Mouse (Mus musculus) 3T3-L1 (cell line): ENCODE measurements at regions not wholly inside any gene's neighbourhood (a gene's known extent, or its start where the extent isn't known, plus 50 kb on each side); places are given as distances from the start of the nearest gene placed in this dataset.

ENCODE experiments used
- DNase-seq: peaks from one replicate; pipeline ENCODE4 v3.0.0-alpha.2; 2015; ENCODE audit warnings: low read depth, low spot score

GRCm38 (mm10) chr13:51930301-51930747 lies 83.8 kb downstream of the Gadd45g start:
- DNase-seq, result no peak

- no peak for DNase-seq
Measured at GRCm38 (mm10) chr13:51930931-51931330, 84.5 kb downstream of the Gadd45g start.

DNA sequence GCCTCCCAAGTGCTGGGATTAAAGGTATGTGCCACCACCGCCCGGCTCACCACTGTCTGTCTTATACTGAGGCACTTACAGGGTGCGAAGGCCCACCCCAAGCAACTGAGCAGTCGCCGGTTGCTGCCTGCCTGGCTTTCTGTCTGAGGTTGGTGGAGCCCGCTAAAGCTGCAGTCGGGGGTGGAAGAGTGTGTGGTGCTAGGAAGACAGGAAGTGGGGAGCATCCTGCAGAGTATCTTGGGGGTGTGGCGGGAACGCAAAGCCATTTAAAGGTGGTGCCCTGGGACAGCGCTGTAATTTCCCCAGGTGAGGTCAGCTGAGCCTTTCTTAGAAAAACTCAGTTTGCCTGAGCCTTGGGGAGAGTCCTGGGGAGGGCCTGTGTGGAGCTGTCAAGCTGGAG lies 89.3 kb downstream of the Gadd45g start:
- no peak for DNase-seq

- DNase-seq, result no peak
Measured at GRCm38 (mm10) chr13:51936441-51936840, 90.0 kb downstream of the Gadd45g start.

- no peak for DNase-seq
Measured at GRCm38 (mm10) chr13:51937898-51938297, 91.4 kb downstream of the Gadd45g start.

DNA sequence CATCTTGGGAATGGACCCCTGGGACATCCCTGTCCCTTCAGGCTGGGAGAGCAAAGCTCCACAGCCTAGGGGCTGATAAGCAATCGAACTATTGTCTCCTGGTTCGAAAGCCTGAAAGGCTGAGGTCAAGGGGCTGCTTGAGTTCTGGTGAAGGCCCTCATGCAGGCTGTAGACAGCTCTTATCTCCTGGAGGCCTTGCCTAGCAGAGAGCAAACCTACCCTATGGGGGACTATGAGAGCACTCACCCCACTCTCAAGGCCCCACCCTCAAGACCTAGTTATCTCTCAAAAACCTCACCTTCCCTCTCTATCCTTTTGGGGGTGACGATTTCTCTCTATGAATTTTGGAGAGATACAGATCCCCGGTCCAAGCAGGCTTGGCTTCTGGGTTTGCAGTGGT lies 92.8 kb downstream of the Gadd45g start:
- no peak for DNase-seq

DNA sequence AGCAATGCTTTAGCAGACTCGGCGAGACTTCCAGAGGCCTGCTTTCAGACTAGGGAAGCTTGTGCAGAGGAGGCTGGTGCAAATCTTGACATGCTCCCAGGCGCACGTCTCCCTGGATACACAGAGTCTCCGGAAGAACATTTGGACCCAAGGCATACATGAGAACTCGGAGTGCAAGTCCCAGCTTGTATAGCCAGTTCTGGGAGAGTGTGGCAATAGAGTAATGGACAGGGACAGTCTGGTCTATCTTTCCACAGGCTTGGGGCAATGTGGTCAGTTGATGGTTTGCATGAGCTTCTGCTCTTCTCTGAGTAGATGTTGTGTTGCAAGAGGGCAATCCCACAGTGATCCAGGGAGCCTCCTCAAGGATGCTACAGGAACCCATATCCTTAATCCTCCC lies 93.2 kb downstream of the Gadd45g start:
- DNase-seq, result no peak

DNA sequence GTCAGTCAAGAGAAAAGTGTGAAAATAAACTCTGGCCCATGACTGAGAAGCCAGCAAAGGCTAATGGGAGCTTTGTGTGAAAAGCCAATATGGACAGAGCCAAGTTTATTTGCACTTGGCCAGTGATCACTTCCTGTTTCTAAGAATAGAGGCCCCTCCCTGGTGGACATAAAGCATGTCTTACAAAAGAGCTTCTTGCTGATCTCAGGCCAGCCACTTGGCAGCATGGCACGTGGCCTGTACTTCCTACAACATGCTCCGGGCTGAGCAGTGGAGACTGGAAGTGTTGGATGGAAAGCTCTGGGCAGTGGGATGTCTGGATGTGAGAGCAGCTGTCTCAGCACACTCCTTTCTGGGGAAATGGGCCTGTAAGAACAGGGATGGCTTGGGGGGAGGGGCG lies 99.7 kb downstream of the Gadd45g start:
- DNase-seq, result peak; percentile 71

DNA sequence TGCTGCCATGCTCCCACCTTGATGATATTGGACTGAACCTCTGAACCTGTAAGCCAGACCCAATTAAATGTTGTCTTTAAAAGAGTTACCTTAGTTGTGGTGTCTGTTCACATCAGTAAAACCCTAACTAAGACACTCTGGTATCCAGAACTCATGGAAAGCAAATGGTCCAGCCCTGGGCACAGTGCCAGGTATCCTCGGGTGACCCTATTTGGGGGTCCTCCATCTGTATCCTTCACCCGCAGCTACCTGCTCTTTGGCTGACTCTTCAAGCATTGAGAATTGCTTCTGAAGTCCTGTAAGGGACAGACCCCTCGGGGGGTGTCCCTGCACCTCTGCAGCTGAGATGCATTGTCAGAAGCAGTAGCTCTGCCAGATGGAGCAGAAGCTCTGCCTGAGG lies 102.4 kb downstream of the Gadd45g start:
- DNase-seq, result no peak

GRCm38 (mm10) chr13:51951506-51952038 lies 105.1 kb downstream of the Gadd45g start:
- no peak for DNase-seq

GRCm38 (mm10) chr13:51953084-51953483 lies 106.6 kb downstream of the Gadd45g start:
- DNase-seq, result no peak

- no peak for DNase-seq
Measured at GRCm38 (mm10) chr13:51953569-51953968, 107.1 kb downstream of the Gadd45g start.

GRCm38 (mm10) chr13:51957101-51957500 lies 110.6 kb downstream of the Gadd45g start:
- no peak for DNase-seq

GRCm38 (mm10) chr13:51959591-51959990 lies 113.1 kb downstream of the Gadd45g start:
- DNase-seq, result no peak

DNA sequence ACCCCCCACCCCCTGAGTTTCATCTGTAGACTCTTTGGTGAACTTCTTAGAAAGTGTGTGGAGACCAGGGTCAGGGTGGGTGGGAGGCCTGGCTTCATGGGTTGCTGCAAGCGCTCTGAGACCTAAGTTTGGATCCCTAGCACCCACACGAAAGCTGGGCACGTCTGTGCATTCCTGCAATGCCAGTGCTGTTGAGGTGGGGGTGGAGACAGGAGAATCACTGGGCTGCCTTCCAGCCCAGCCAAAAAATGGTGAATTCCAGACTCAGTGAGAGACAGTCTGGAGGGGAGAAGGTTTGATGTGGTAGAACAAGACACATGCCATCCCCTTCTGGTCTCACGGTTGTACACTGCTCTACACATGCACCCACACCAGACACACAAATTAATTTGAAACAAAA lies 113.8 kb downstream of the Gadd45g start:
- DNase-seq, result peak; percentile 39

GRCm38 (mm10) chr13:51962191-51962611 lies 115.7 kb downstream of the Gadd45g start:
- DNase-seq, result peak; percentile 27

- DNase-seq, result peak; percentile 92
Measured at GRCm38 (mm10) chr13:51962676-51963075, 116.2 kb downstream of the Gadd45g start.

DNA sequence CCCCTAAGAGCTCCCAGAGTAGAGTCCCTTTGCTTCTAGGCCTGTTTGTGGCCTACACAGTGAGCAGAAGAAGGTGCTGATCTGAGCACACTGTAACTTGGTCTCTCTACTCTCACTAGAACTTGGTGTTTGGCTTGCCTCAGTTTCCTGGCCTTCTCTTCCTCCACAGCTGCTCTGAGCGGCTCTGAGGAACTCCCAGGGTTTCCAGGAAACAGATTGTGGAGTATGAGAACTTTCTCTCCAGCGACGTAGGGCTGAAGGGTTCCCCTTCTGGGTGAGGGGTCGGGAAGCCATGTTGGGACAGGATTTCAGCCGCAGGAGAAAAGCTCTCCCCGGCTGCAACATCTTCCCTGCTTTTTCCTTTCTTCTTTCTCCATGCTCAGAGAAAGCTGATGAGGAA lies 117.5 kb downstream of the Gadd45g start:
- DNase-seq, result no peak

DNA sequence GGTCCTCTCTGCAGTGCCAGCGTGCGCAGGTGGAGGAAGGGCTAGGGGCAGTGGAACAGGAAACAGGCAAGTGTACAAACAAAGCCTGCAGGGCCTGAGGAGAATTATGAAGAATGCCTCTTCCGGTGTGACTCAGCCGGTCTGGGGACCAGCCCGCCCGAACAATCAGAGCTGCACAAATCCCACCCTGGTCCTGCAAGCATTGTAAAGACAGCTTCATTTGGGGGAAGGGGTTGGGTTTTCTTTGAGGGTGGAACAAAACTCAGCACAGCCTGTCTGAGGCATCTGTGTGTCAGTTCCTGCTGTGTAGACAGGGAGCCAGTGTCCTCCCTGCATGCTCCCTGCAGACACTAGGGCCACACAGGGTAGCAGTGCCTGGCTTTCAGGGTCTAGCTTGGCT lies 117.9 kb downstream of the Gadd45g start:
- peak; percentile 40 for DNase-seq

- peak; percentile 47 for DNase-seq
Measured at GRCm38 (mm10) chr13:51964921-51965320, 118.4 kb downstream of the Gadd45g start.

DNA sequence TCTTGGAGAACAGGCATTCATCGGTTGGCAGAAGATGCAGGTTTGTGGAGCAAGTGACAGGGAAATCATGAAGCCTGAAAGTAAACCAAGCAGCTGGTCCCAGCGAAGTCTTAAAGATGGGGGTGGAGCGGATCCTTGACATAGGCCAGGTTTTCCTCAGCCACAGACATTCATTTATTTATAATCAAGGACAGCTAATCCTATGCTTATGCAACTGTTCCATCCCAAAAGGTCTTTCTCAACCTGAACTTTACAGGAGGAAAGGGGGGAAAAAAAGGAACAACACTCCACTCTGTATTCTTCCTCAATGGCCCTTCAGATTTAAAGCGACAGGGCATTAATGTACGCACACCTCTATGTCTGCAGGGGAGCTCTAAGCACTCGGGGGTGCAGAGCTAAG lies 121.6 kb downstream of the Gadd45g start:
- no peak for DNase-seq

- DNase-seq, result peak; percentile 94
Measured at GRCm38 (mm10) chr13:51968796-51969195, 122.3 kb downstream of the Gadd45g start.

DNA sequence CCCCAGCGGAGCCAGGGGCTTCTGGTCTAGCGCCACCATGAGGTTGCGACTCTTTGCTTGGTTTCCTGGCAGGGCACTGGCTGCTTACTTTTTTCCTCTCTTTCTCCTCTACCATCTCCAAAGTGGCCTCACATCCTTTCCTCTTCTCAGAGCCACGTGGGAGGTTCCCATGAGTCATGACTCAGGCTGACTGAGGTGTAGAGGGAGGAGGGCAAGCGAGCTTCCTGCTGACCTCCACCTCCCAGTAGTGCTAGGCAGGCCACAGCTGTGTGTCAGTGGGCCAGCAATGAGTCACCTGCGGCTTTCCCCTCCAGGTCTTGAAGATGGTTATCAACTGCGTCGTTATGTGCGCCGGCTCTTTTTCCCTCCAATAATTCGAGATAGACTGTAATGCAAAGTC lies 123.6 kb downstream of the Gadd45g start:
- DNase-seq, result peak; percentile 98

DNA sequence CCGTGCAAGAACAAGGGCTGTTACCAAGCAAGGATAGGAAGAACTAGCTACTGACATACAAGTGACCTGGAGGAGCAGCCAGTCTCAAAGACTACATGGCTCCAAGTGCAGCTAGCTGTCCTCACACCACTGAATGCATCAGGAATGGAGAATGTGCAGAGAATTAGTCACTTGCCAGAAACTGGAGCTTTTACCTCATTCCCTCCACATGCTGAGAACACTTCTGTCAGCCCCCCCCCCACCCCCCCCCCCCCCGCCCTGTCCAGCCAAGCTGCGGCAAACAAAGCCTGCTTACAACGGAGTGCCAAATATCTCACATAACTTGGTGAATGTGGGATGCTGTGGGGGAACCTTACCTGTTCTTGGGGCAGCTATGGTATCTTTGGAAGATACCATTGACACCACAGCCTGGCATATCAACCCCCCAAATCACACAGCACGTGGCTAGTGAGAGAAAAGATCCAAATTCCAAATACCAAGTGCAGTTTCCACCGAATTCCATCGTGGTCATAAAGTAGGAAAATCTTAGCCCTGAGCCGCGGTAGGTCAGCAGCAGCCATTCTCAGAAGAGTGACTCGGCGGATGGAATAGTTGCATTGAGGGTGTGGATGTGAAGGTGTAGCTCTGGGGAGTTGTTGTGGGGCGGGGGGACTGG lies 126.3 kb downstream of the Gadd45g start:
- DNase-seq, result peak; percentile 84
